Mouse (Mus musculus): ENCODE measurements at regions not wholly inside any gene's neighbourhood (a gene's known extent, or its start where the extent isn't known, plus 50 kb on each side); places are given as distances from the start of the nearest gene placed in this dataset.
A peak's percentile ranks its signal among the peaks of the same experiment; 100 is the strongest.

DNA sequence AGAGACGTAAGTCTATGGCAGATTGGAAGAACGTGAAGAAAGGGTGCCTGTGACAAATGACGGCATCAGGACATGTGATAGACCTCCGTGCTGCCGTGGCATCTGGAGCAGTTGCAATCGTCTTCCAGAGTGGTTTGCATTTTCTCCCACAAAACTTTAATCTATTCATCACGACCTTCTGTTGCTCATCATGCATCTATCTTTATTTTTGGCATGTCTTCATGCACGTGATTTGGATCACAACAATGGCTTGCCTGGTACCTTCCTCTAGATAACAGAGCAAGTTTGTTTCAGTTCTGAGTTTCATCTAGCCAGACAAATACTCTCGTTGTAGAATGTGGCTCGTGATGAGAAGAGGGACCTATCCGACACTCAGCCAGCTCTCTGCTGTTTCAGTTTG is 164.4 kb upstream of the Spaca1 start:
- H3K4me3 ChIP-seq, result no peak overlapping the region
- intact Hi-C loops (cut with DNase I), result no loop called here

DNA sequence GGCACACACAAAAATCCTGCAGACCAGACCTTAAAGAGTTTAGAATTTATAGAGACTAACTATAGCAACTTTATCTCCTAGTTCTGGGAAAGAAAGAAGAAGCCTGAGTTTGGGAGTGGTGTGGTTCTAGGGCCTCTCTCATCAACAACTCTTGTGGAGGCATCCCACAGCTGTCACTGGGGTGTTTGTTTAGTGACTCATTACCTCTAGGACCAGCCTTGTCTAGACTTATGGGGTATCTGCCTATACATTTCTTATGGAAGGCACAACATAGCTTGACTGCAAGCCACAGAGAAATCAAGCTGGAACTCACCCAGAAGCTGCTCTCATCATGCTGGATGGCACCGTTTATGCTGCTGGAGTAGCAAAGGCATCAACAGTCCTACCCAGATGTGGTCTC is 171.9 kb upstream of the Spaca1 start:
- no peaks in the 10 kb centered on the region for H3K27me3 ChIP-seq (ENCODE audit: control insufficient read depth, insufficient read depth, low read length)
- no peaks in the 10 kb centered on the region for H3K79me2 ChIP-seq (replicated peaks; ENCODE audit: control insufficient read depth, insufficient read depth, low read length)
- H3K4me3 ChIP-seq, result no peak overlapping the region
- no peak overlapping the region for H3K27ac ChIP-seq
- no peak for DNase-seq
- no peak overlapping the region for H3K9ac ChIP-seq (ENCODE audit: low read depth, low read length)
- WGBS, result 63% methylated on average over 1 of the region's 1 CpGs
- TF ChIP-seq POLR2A (IDR thresholded peaks at IDR 0.05; ENCODE audit: insufficient read depth, low read depth, low read length) (no peak), CTCF (IDR thresholded peaks at IDR 0.05) (no peak), EP300 (IDR thresholded peaks at IDR 0.05; ENCODE audit: insufficient read depth, low read depth, low read length) (no peak)
- H3K36me3 ChIP-seq (ENCODE audit: control insufficient read depth, insufficient read depth, low read length), result no peaks in the 10 kb centered on the region
- H3K4me1 ChIP-seq (ENCODE audit: control insufficient read depth, insufficient read depth, low read length), result no peaks in the 10 kb centered on the region
- intact Hi-C loops (cut with DNase I), result no loop called here

More for the DNA sequence above, 164.4 kb upstream of the Spaca1 start:
- 61% methylated on average over 11 of the region's 11 CpGs for WGBS
- Histone ChIP-seq H3K27ac (no peak overlapping the region), H3K36me3 (ENCODE audit: control insufficient read depth, insufficient read depth, low read length) (no peaks in the 10 kb centered on the region), H3K9ac (ENCODE audit: low read depth, low read length) (no peak overlapping the region), H3K27me3 (ENCODE audit: control insufficient read depth, insufficient read depth, low read length) (no peaks in the 10 kb centered on the region), H3K79me2 (replicated peaks; ENCODE audit: control insufficient read depth, insufficient read depth, low read length) (no peaks in the 10 kb centered on the region), H3K4me1 (ENCODE audit: control insufficient read depth, insufficient read depth, low read length) (no peaks in the 10 kb centered on the region)
- TF ChIP-seq CTCF (IDR thresholded peaks at IDR 0.05) (no peak), EP300 (IDR thresholded peaks at IDR 0.05; ENCODE audit: insufficient read depth, low read depth, low read length) (no peak), POLR2A (IDR thresholded peaks at IDR 0.05; ENCODE audit: insufficient read depth, low read depth, low read length) (no peak)
- no peak for DNase-seq

DNA sequence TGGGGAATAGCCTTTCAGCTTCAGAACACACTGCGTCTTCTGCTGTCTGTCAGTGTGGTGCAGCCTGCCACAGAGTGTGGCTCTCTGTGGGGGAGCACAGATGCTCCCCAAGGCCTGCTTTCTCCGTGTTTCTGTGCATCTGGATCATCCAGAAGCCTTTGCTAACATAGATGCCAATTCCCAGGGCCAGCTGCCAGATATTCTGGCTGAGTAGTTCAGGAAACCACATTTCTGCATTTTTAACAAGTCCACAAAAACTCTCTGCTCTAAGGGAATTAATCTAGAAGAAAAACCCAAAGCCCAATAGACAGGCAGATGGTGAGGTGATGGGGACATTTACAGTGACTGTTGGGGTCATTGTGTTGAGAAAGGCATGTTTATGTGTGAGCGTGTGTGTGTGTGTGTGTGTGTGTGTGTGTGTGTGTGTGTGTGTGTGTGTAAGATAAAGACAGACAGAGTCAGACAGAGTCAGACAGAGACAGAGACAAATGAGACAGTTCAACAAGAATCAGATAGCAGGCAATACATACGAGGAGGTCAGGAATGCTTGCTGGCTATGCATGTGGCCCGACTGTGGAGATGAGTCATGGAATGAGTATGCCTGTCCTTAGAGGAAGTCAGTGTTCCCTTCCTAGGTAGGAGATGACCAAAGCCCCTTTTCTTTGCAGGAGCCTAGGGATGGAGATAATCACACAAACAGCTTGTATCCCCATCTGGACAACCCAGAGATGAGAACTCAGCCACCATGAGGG is 176.3 kb upstream of the Spaca1 start:
- no peak overlapping the region for H3K4me3 ChIP-seq
- H3K27me3 ChIP-seq (ENCODE audit: control insufficient read depth, insufficient read depth, low read length), result no peaks in the 10 kb centered on the region
- no peak for DNase-seq
- H3K9ac ChIP-seq (ENCODE audit: low read depth, low read length), result no peak overlapping the region
- H3K27ac ChIP-seq, result no peak overlapping the region
- H3K4me1 ChIP-seq (ENCODE audit: control insufficient read depth, insufficient read depth, low read length), result no peaks in the 10 kb centered on the region
- TF ChIP-seq EP300 (IDR thresholded peaks at IDR 0.05; ENCODE audit: insufficient read depth, low read depth, low read length) (no peak), CTCF (IDR thresholded peaks at IDR 0.05) (no peak), POLR2A (IDR thresholded peaks at IDR 0.05; ENCODE audit: insufficient read depth, low read depth, low read length) (no peak)
- intact Hi-C loops (cut with DNase I), result no loop called here
- H3K79me2 ChIP-seq (replicated peaks; ENCODE audit: control insufficient read depth, insufficient read depth, low read length), result no peaks in the 10 kb centered on the region
- H3K36me3 ChIP-seq (ENCODE audit: control insufficient read depth, insufficient read depth, low read length), result no peaks in the 10 kb centered on the region
- WGBS, result 36% methylated on average over 5 of the region's 5 CpGs

DNA sequence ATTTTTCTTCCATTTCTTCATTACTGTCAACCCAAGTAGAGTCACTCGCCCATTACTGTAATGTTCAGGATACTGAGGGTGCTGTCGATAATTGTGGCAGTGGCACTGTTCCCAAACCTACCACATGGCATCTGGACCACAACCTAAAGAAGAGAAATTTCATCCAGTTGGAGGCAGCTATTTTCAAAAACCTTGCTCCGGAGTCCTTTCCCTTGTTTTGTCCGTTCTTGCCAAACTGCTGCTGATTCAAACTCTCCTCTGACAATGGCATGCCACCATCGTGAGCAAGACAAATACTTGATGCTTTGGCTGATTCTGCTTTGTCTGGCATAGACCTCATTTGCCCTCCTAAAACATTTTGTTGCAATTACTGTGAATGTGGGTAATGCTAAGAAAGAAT is 176.9 kb upstream of the Spaca1 start:
- no peaks in the 10 kb centered on the region for H3K27me3 ChIP-seq (ENCODE audit: control insufficient read depth, insufficient read depth, low read length)
- intact Hi-C loops (cut with DNase I), result no loop called here
- no peaks in the 10 kb centered on the region for H3K4me1 ChIP-seq (ENCODE audit: control insufficient read depth, insufficient read depth, low read length)
- no peak overlapping the region for H3K27ac ChIP-seq
- DNase-seq, result no peak
- 84% methylated on average over 5 of the region's 5 CpGs for WGBS
- H3K9ac ChIP-seq (ENCODE audit: low read depth, low read length), result no peak overlapping the region
- H3K36me3 ChIP-seq (ENCODE audit: control insufficient read depth, insufficient read depth, low read length), result no peaks in the 10 kb centered on the region
- no peaks in the 10 kb centered on the region for H3K79me2 ChIP-seq (replicated peaks; ENCODE audit: control insufficient read depth, insufficient read depth, low read length)
- TF ChIP-seq POLR2A (IDR thresholded peaks at IDR 0.05; ENCODE audit: insufficient read depth, low read depth, low read length) (no peak), EP300 (IDR thresholded peaks at IDR 0.05; ENCODE audit: insufficient read depth, low read depth, low read length) (no peak), CTCF (IDR thresholded peaks at IDR 0.05) (no peak)
- no peak overlapping the region for H3K4me3 ChIP-seq

DNA sequence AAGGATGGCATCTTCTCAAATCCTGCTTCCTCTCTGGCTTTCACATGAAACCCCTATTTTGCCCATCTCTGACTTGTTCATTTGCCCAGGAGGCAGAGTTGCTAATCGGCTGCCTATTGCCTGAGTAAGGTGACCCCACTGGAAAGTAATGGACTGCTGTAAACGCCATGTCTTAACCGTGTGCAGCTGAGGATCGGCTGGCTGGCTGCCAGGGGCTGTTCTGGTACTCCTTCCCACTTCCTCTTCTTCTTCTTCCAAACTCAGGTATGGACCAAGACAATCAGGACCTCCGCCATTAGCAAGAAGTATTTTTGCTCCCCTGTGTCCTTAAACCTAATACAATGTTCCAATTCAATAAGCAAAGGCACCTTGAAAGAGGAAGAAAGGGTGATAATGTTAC is 177.6 kb upstream of the Spaca1 start:
- H3K27ac ChIP-seq, result no peak overlapping the region
- H3K79me2 ChIP-seq (replicated peaks; ENCODE audit: control insufficient read depth, insufficient read depth, low read length), result no peaks in the 10 kb centered on the region
- no peak overlapping the region for H3K4me3 ChIP-seq
- no peak for DNase-seq
- no peaks in the 10 kb centered on the region for H3K4me1 ChIP-seq (ENCODE audit: control insufficient read depth, insufficient read depth, low read length)
- no peaks in the 10 kb centered on the region for H3K27me3 ChIP-seq (ENCODE audit: control insufficient read depth, insufficient read depth, low read length)
- WGBS, result 80% methylated on average over 5 of the region's 5 CpGs
- no peaks in the 10 kb centered on the region for H3K36me3 ChIP-seq (ENCODE audit: control insufficient read depth, insufficient read depth, low read length)
- intact Hi-C loops (cut with DNase I), result no loop called here
- no peak overlapping the region for H3K9ac ChIP-seq (ENCODE audit: low read depth, low read length)
- TF ChIP-seq EP300 (IDR thresholded peaks at IDR 0.05; ENCODE audit: insufficient read depth, low read depth, low read length) (no peak), CTCF (IDR thresholded peaks at IDR 0.05) (no peak), POLR2A (IDR thresholded peaks at IDR 0.05; ENCODE audit: insufficient read depth, low read depth, low read length) (no peak)

DNA sequence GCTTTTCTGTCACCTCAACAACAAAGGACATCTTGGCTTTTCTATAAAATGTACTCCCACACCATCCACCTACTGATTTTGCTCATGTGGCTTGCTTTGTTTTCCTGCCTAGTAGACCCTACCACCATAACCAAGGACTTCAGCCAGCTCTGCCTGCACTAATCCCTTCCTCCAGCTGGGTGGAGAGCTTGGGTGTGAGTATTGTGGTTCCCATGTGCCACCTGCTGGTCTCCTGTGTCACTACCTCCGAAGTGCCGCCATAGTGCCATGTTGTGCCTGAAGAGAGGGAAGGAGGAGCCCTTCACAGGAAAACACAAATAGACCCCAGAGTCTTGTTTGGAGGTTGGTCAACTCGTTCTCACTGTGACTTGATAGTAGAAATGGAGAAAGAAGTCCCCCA is 181.3 kb upstream of the Spaca1 start:
- Histone ChIP-seq H3K27ac (no peak overlapping the region), H3K27me3 (ENCODE audit: control insufficient read depth, insufficient read depth, low read length) (no peaks in the 10 kb centered on the region), H3K79me2 (replicated peaks; ENCODE audit: control insufficient read depth, insufficient read depth, low read length) (no peaks in the 10 kb centered on the region), H3K36me3 (ENCODE audit: control insufficient read depth, insufficient read depth, low read length) (no peaks in the 10 kb centered on the region), H3K4me1 (ENCODE audit: control insufficient read depth, insufficient read depth, low read length) (no peaks in the 10 kb centered on the region), H3K9ac (ENCODE audit: low read depth, low read length) (no peak overlapping the region), H3K4me3 (no peak overlapping the region)
- intact Hi-C loops (cut with DNase I), result loop anchor here (1.0 kb wide), 1 partner anchor 835 kb away; no protein-coding TSS in a partner anchor
- TF ChIP-seq EP300 (IDR thresholded peaks at IDR 0.05; ENCODE audit: insufficient read depth, low read depth, low read length), result no peak
- TF ChIP-seq CTCF (IDR thresholded peaks at IDR 0.05), result peak; percentile 74
- TF ChIP-seq POLR2A (IDR thresholded peaks at IDR 0.05; ENCODE audit: insufficient read depth, low read depth, low read length), result no peak
- WGBS, result 7% methylated on average over 3 of the region's 3 CpGs
- peak; percentile 28 for DNase-seq

Measured in heart, adult 2 months (tissue).